Mouse (Mus musculus) stomach, embryonic 15.5 days (tissue): ENCODE measurements around the gene Gm20547. TPM values are rescaled to one million over a fixed set of nuclear protein-coding genes. Genes with fewer than 3 reads are reported as not detected.
"Not testable (repeated sequence)": the region's sequence is repeated elsewhere in the genome, so short reads cannot be mapped to it uniquely, and the experiment has no call there.

ENCODE experiments used
- ATAC-seq: fragments of 200-750 bp; cut with Nextera tagmentation; 2 replicates; pipeline ENCODE4 v1.8.0; 2017; ENCODE audit warnings: low read depth, moderate number of reproducible peaks, moderate TSS enrichment; ENCODE audit not compliant: insufficient read depth, low FRiP score
- H3K27ac ChIP-seq: fragments of 300-500 bp; sonication (generic); 2 replicates; pipeline ENCODE4 v1.5.1; 2015; ENCODE audit warnings: mild to moderate bottlenecking, inconsistent platforms
- H3K27me3 ChIP-seq: fragments of 300-500 bp; sonication (generic); replicated peaks from 2 replicates; pipeline ENCODE4 v1.6.1; 2015; ENCODE audit warnings: inconsistent platforms
- H3K36me3 ChIP-seq: fragments of 300-500 bp; sonication (generic); 2 replicates; pipeline ENCODE4 v1.6.1; 2015; ENCODE audit warnings: inconsistent platforms
- H3K4me1 ChIP-seq: fragments of 300-500 bp; sonication (generic); 2 replicates; pipeline ENCODE4 v1.6.1; 2015; ENCODE audit warnings: inconsistent platforms
- H3K4me2 ChIP-seq: fragments of 300-500 bp; sonication (generic); 2 replicates; pipeline ENCODE4 v1.6.1; 2015; ENCODE audit warnings: mild to moderate bottlenecking, inconsistent platforms
- H3K4me3 ChIP-seq: fragments of 300-500 bp; sonication (generic); replicated peaks from 2 replicates; pipeline ENCODE4 v1.5.1; 2015; ENCODE audit warnings: inconsistent platforms
- H3K9ac ChIP-seq: fragments of 300-500 bp; sonication (generic); 2 replicates; pipeline ENCODE4 v1.6.1; 2015; ENCODE audit warnings: inconsistent platforms
- H3K9me3 ChIP-seq: fragments of 300-500 bp; sonication (generic); 2 replicates; pipeline ENCODE4 v1.6.1; 2016; ENCODE audit warnings: inconsistent platforms
- WGBS: fragments of 180-500 bp; shearing (Covaris S2); methylation state at CpG from one replicate; pipeline ENCODE4 v1.1.7; 2015; 5-methylcytosine and 5-hydroxymethylcytosine counted together
- polyA plus RNA-seq: library from polyadenylated mRNA; unstranded; fragments of >200 nt; fragmentation: Nextera tagmentation; extraction: Ambion mirVana; gene quantifications from 2 replicates; pipeline ENCODE4 v1.2.1, GENCODE M21; 2015

Gm20547 gene
- polyA plus RNA-seq, 1 experiment from 2014 or later = not detected

DNA sequence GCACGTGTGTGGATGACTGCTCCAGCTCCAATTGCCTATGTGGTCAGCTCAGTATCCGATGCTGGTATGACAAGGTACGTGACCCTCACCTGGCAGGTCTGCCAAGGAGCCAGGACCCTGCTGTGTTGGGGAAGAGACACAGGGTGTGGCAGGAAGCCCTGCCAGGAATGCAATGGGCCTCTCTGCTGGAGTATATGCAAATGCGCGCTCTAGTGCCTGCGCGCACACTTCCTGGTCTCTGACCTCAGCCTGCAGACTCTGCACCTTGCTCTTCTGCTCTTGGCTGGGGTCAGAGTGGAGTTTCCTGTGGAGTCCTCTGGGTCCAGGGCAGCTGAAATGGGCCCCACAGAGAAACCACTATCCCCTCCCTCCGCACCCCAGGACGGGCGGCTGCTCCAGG lies 29.1 kb upstream of the Gm20547 start:
- WGBS = 84% methylated on average over 10 of the region's 10 CpGs
- no peak overlapping the region for H3K4me2 ChIP-seq

DNA sequence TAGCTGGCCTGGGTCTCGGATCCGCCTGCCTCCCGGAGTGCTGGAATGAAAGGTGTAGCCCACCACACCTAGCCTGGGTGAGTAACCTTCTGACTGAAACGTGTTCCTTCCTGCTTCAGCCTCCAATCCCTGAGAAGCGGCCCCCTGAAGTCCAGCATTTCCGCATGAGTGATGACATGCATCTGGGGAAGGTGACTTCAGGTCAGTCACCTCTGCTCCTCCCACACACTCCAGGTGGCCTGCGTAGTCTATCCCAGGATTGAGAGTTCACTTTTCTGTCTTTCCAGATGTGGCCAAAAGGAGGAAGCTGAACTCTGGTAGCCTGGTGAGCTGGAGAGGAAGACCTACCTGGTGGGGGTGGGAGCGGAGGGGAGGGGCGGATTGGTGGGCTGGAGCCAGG lies 21.1 kb upstream of the Gm20547 start:
- no peak for ATAC-seq
- Histone ChIP-seq H3K4me3 (no peak overlapping the region), H3K9me3 (no peaks in the 10 kb centered on the region), H3K36me3 (peaks cover 55% of the 10 kb centered on the region), H3K9ac (no peak overlapping the region), H3K27ac (no peak overlapping the region), H3K4me1 (0 out of 2 replicates have a peak, but pooled peaks cover 2% of the 10 kb centered on the region), H3K4me2 (no peak overlapping the region), H3K27me3 (no peaks in the 10 kb centered on the region)
- 80% methylated on average over 9 of the region's 9 CpGs for WGBS

More for the DNA sequence above, 29.1 kb upstream of the Gm20547 start:
- Histone ChIP-seq H3K36me3 (peaks cover 76% of the 10 kb centered on the region), H3K9me3 (no peaks in the 10 kb centered on the region), H3K27me3 (no peaks in the 10 kb centered on the region), H3K4me3 (no peak overlapping the region), H3K27ac (no peak overlapping the region), H3K4me1 (no peaks in the 10 kb centered on the region; the same call in 1 of the 2 replicates), H3K9ac (no peak overlapping the region)
- ATAC-seq = no peak

DNA sequence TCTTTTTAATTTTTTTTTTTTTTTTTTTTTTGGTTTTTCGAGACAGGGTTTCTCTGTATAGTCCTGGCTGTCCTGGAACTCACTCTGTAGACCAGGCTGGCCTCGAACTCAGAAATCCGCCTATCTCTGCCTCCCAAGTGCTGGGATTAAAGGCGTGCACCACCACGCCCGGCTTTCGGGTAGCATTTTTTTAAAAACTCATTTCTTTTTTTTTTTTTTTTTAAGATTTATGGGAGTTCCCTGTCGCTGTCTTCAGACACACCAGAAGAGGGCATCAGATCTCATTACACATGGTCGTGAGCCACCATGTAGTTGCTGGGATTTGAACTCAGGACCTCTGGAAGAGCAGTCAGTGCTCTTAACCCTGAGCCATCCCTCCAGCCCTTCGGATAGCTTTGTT lies 20.1 kb upstream of the Gm20547 start:
- H3K36me3 ChIP-seq = peaks cover 45% of the 10 kb centered on the region
- H3K9ac ChIP-seq, H3K4me1 ChIP-seq, H3K9me3 ChIP-seq, H3K4me2 ChIP-seq, H3K27me3 ChIP-seq, H3K27ac ChIP-seq, ATAC-seq, H3K4me3 ChIP-seq: not testable (repeated sequence)
- 85% methylated on average over 9 of the region's 10 CpGs for WGBS

DNA sequence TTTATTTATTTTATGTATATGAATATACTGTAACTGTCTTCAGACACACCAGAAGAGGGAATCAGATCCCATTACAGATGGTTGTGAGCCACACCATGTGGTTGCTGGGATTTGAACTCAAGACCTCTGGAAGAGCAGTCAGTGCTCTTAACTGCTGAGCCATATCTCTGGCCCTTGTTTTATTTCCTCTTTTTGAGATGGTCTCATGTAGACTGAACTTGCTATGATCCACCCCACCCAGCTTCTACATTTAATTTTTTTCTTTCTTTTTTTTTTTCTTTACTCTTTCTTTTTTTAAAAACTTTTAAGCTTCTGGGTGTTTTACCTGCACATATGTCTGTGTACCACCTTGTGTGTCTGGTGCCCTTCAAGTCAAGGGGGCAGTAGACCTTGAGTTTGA lies 19.0 kb upstream of the Gm20547 start:
- H3K27ac ChIP-seq, H3K4me2 ChIP-seq, H3K4me3 ChIP-seq, H3K9me3 ChIP-seq, ATAC-seq, H3K27me3 ChIP-seq, H3K9ac ChIP-seq: not testable (repeated sequence)
- peaks cover 14% of the 10 kb centered on the region; the same call in 1 of the 2 replicates for H3K4me1 ChIP-seq
- H3K36me3 ChIP-seq = peaks cover 34% of the 10 kb centered on the region

DNA sequence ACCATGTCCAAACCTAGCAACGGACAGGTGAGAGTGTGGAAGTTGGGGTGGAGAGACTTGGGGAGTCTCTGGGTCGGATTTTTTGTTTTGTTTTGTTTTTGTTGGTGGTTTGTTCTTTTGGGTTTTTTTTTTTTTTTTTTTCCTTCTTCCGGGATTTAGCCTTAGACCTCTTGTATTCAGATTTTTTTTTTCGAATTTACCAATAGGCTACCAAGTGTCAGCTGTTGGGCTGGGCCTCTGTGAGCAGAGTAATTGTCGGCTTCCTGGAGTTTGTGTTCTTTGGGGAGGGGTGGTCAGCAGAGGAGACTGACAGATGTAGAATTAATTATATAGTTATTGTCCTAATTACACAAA lies 18.0 kb upstream of the Gm20547 start:
- peaks cover 25% of the 10 kb centered on the region for H3K36me3 ChIP-seq
- H3K4me1 ChIP-seq = peaks cover 22% of the 10 kb centered on the region
- peak overlapping the region; percentile 90 for H3K4me3 ChIP-seq
- H3K27ac ChIP-seq = peak overlapping the region; percentile 99
- under 1% methylated on average over 5 of the region's 5 CpGs for WGBS
- H3K27me3 ChIP-seq = no peaks in the 10 kb centered on the region
- peak overlapping the region; percentile 89 for H3K9ac ChIP-seq
- no peaks in the 10 kb centered on the region for H3K9me3 ChIP-seq
- no peak for ATAC-seq
- H3K4me2 ChIP-seq = peak overlapping the region; percentile 86

DNA sequence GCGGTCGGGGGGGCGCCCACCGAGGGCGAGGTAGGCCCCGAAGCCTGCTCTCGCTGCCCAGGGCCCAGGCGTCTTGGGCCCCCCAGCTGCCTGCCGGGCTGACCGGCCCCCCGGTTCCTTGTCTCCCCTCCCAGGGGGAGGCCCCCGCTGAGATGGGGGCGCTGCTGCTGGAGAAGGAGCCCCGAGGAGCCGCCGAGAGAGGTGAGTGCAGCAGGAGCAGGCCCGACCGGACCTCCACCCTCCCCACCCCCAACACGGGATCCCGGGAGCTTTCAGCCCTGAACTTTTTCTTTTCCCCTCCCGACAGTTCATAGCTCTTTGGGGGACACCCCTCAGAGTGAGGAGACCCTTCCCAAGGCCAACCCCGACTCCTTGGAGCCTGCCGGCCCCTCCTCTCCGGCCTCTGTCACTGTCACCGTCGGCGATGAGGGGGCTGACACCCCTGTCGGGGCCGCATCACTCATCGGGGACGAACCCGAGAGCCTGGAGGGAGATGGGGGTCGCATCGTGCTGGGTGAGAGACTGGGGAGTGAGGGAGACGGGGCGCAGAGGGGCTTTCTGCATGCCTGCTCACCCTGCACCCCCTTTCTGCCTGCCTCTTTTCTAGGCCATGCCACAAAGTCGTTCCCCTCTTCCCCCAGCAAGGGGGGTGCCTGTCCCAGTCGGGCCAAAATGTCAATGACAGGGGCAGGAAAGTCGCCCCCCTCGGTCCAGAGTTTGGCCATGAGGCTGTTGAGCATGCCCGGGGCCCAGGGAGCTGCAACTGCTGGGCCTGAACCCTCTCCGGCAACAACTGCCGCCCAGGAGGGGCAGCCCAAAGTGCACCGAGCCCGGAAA lies 17.4 kb upstream of the Gm20547 start:
- Histone ChIP-seq H3K9ac (peak overlapping the region; percentile 89), H3K4me2 (peak overlapping the region; percentile 86), H3K4me1 (peaks cover 22% of the 10 kb centered on the region), H3K9me3 (no peaks in the 10 kb centered on the region), H3K27me3 (no peaks in the 10 kb centered on the region), H3K36me3 (peaks cover 19% of the 10 kb centered on the region), H3K4me3 (peak overlapping the region; percentile 90), H3K27ac (peak overlapping the region; percentile 99)
- under 1% methylated on average over 44 of the region's 45 CpGs for WGBS
- ATAC-seq = no peak

DNA sequence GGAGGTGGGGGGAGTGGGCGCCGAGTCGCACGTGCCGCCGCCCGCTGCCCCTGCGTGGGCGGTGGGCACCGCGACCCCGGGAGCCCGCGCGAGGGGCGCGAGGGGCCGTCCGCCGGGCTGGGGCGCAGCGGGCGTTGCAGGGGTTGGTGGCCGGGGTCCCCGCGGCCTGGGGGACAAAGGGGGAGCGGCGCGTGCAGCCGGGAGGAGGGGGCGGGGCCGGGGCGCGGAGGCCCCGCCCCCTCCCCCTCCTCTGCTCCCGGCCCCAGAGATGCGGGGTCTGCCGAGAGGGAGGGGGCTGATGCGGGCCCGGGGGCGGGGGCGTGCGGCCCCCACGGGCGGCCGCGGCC lies 16.8 kb upstream of the Gm20547 start:
- 0% methylated on average over 12 of the region's 47 CpGs for WGBS
- ATAC-seq = no peak
- H3K36me3 ChIP-seq = peaks cover 14% of the 10 kb centered on the region; the same call in 1 of the 2 replicates
- H3K4me2 ChIP-seq = peak overlapping the region; percentile 86
- H3K4me1 ChIP-seq = peaks cover 24% of the 10 kb centered on the region
- H3K27ac ChIP-seq = peak overlapping the region; percentile 99
- H3K9me3 ChIP-seq = no peaks in the 10 kb centered on the region
- no peaks in the 10 kb centered on the region for H3K27me3 ChIP-seq
- peak overlapping the region; percentile 89 for H3K9ac ChIP-seq
- H3K4me3 ChIP-seq = peak overlapping the region; percentile 90

DNA sequence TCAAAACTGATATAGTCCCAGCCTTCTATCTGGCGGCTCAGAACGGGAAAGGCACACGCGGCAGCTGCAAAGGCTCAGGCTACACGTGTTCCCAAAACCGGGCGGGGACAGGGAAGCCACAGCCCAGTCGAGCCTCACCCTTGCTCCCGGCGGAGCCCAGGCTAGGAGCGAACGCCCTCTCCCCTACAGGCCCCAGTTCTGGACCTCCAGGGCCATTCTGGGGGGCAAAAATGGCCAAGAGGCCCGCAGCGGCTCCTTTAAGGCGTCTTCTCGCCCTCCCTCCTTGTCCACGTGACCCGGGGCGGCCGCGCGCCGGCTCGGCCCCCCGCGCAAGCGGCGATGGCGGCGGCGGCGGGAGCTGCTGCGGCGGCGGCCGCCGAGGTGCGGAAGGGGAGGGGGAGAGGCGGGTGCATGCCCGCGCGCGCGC lies 16.3 kb upstream of the Gm20547 start, which contains the start of the genes C2 and Ehmt2:
Gene C2 (minus strand): TSS at position 106 of the 427 bp plus-strand sequence.
Gene Ehmt2 (plus strand): TSS at position 310 of the 427 bp plus-strand sequence.
- H3K27ac ChIP-seq = peak within 1 kb of the TSS; percentile 99
- peak within 1 kb of the TSS; percentile 86 for H3K4me2 ChIP-seq
- H3K27me3 ChIP-seq = no peaks in the 10 kb centered on the region
- peak within 1 kb of the TSS; percentile 89 for H3K9ac ChIP-seq
- H3K36me3 ChIP-seq = peaks cover 9% of the 10 kb centered on the region; the same call in 1 of the 2 replicates
- H3K4me1 ChIP-seq = peaks cover 28% of the 10 kb centered on the region
- under 1% methylated on average over 30 of the region's 44 CpGs for WGBS
- peak within 1 kb of the TSS; percentile 90 for H3K4me3 ChIP-seq
- H3K9me3 ChIP-seq = no peaks in the 10 kb centered on the region
- peak; percentile 37 for ATAC-seq

DNA sequence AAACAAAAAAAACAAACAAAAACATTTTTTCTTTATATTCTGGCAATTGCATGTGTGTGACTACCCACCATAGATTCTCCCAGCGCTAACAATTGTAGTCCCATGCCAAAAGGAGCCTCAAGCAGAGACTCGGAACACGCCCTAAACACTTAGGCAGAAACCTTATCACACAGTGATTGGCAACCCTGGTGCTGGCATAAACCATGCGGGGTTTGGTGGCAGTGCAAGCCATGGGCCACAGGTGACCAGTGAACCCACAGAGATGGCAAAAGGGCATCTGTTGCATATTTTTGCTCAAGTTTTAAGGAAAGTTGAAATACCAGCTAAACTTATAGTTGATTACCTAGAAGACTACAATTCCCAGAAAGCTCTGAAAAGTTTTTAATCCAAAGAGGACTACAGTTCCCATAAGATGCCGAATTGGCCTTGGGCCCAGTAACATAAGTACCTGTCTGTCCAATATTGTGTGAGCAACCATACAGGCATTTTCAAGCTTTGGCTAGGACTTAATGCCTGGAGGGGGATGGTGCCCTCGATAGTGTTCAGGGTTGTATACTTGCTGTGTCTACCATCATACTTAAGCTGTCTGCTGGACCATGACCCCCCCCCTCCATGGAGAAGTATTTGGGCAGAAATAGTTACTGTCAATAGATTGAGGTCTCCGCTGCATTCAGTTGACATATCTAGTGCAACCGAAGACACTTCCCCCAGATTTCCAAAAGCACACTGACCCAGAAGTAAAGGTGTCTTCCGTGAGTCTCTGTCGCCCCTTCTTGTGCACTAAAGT lies 15.7 kb upstream of the Gm20547 start:
- peaks cover 3% of the 10 kb centered on the region; the same call in 1 of the 2 replicates for H3K36me3 ChIP-seq
- H3K9ac ChIP-seq = peak overlapping the region; percentile 89
- H3K27me3 ChIP-seq = no peaks in the 10 kb centered on the region
- WGBS = 14% methylated on average over 10 of the region's 10 CpGs
- peak overlapping the region; percentile 90 for H3K4me3 ChIP-seq
- H3K9me3 ChIP-seq = no peaks in the 10 kb centered on the region
- H3K4me1 ChIP-seq = peaks cover 28% of the 10 kb centered on the region
- H3K27ac ChIP-seq = peak overlapping the region; percentile 99
- 0 out of 2 replicates have a peak, but pooled peaks have one; percentile 9 for ATAC-seq
- H3K4me2 ChIP-seq = peak overlapping the region; percentile 86

DNA sequence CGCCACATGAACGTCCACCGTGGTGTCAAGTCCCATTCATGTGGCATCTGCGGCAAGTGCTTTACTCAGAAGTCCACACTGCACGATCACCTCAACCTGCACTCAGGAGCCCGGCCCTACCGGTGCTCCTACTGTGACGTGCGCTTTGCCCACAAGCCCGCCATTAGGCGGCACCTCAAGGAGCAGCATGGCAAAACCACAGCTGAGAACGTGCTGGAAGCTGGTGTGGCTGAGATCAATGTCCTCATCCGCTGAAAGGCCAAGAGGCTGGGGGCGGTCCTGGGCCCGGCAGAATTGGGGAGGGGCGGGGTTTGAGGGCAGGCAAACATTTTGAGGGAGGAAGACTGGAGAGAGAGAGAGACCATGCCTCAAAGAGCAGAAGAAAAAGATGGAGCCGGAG lies 14.5 kb upstream of the Gm20547 start:
- H3K27ac ChIP-seq = no peak overlapping the region; the same call in 1 of the 2 replicates
- no peaks in the 10 kb centered on the region for H3K9me3 ChIP-seq
- no peak for ATAC-seq
- H3K4me1 ChIP-seq = peaks cover 28% of the 10 kb centered on the region
- WGBS = 80% methylated on average over 17 of the region's 17 CpGs
- no peak overlapping the region for H3K4me3 ChIP-seq
- H3K9ac ChIP-seq = no peak overlapping the region
- H3K36me3 ChIP-seq = no peaks in the 10 kb centered on the region
- H3K27me3 ChIP-seq = no peaks in the 10 kb centered on the region
- no peak overlapping the region for H3K4me2 ChIP-seq

DNA sequence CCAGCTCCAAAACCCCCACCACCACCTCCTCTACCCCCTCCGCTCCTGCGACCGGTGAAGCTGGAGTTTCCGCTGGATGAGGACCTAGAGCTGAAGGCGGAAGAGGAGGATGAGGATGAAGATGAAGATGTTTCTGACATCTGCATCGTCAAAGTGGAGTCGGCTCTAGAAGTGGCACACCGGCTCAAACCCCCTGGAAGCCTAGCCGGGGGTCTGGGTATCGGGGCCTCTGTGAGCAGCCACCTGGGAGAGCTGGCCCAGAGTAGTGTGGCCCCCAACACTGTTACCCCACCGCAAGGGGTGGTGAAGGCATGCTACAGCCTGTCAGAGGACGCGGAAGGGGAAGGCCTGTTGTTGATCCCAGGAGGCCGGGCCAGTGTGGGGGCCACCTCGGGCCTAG lies 13.9 kb upstream of the Gm20547 start:
- peak overlapping the region; percentile 91 for H3K4me2 ChIP-seq
- peak overlapping the region; percentile 79 for H3K4me3 ChIP-seq
- H3K9me3 ChIP-seq = no peaks in the 10 kb centered on the region
- peak overlapping the region; percentile 90 for H3K27ac ChIP-seq
- H3K9ac ChIP-seq = no peak overlapping the region
- peaks cover 28% of the 10 kb centered on the region for H3K4me1 ChIP-seq
- no peaks in the 10 kb centered on the region for H3K27me3 ChIP-seq
- H3K36me3 ChIP-seq = no peaks in the 10 kb centered on the region
- no peak for ATAC-seq
- 90% methylated on average over 15 of the region's 15 CpGs for WGBS
